Mouse (Mus musculus): ENCODE measurements around the gene Gm20538.

Gene Gm20538

DNA sequence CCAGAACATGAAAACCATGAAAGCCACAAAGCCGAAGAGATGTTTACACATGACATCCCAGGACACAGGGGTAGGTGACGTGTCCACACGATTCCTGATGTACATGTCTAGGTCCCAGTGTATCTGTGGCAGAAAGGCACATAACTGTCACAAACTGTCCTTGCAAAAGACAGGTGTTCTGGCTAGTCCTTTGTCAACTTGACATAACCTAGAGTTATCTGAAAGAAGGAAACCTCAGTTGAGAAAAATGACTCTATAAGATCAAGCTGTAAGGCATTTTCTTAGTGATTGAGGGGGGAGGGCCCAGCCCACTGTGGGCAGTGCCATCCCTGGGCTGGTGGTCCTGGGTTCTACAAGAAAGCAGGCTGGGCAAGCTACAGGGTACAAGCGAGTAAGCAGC lies at the start of gene Gm20538:
Gene Gm20538 (minus strand): TSS at position 101 of the 400 bp plus-strand sequence.
- no peak for DNase-seq

GRCm38 (mm10) chr19:44594180-44594579 lies 41.5 kb upstream of the Gm20538 start:
- no peak for DNase-seq

DNA sequence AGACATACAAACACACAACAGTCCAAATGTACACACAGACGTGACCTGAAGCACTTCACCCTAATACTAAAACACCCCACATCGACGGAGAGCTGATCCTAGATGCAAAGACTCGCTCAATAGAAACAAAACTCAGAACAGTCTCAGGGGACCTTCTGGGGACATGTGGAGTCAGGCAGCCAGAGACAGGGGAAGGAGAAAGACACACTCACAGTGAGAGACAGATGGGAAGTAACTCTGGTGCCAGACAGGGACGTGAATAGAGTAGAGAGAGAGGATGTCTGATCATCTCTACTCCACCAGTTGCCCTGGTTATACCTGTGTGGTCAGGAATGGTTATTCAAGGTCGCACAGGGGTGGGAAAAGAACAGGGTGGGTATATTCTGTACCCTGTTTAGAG lies 39.0 kb upstream of the Gm20538 start:
- no peak for DNase-seq

DNA sequence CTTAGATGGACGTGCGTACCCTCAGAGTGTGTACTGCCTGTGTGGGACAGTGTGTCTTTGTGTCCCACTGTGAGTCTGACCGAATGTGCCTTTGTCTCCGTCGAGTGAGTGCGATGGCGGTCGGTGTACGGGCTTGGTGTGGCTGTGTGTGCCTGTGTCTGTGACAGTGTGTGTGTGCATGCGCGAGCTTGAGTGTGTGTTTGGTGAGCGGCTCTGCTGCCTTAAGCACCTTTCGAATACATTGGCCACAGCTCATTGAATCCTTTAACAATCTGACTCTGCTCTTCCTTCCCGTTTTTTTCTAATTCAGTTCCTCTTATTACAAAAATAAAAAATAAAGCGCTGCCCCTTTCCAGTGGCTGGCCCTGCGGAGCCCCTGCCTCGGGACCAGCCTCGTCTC lies 38.4 kb upstream of the Gm20538 start:
- DNase-seq = no peak

DNA sequence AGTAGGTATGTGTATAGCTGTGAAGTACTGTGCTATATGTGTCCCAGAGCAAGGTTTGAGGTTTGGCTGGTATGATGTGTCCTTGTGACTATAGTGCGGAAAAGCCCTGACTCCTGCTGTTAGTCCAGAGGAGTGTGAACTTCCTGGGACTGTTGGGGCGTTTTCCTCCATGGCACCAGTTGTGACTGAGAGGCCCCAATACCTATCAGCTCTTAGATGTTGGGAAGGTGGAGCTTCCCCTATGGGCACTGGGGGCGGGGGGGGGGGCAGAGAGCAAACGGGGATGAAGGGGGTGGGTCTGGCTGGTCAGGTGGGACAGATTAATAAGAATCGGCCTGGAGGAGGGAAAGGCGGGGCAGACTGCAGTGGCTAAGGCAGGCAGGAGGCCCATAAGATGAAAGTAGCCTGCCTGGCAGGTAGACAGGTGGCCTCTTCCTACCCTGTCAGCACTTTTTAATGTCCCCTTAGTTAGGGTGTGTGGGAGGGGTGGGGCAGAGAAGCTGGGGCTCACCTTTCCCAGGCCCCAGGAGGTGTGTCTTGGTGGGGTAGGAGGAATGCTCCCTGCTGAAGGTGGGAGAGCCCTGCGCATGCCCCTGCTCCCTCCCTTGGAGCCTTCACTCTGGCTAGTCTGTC lies 37.1 kb upstream of the Gm20538 start:
- no peak for DNase-seq

GRCm38 (mm10) chr19:44588036-44588435 lies 35.4 kb upstream of the Gm20538 start:
- no peak for DNase-seq

GRCm38 (mm10) chr19:44582638-44583309 lies 30.1 kb upstream of the Gm20538 start:
- peak; percentile 90 to 97 for DNase-seq

GRCm38 (mm10) chr19:44582103-44582502 lies 29.5 kb upstream of the Gm20538 start:
- no peak for DNase-seq

- no peak for DNase-seq
Observed at GRCm38 (mm10) chr19:44578038-44578437, 25.4 kb upstream of the Gm20538 start.

GRCm38 (mm10) chr19:44576275-44576674 lies 23.6 kb upstream of the Gm20538 start:
- DNase-seq = no peak

DNA sequence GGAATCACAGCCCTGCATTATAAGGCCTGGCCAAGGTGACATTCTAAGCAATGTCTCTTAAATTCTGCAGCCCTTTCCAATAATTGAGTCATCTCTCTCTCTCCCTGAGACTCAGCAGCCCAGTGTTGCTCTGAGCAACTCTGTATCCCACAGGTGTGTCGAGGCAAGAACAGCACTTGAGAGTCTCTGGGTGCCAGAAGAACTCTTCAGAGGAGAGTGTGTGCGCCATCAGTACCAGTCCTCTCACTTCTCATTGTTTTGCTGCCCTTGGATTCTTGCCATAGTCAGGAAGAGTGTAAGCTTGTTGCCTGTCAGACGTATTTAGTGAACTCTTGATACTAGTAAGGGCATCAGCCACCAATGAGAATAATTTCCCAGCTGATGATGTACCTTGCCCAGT lies 15.1 kb upstream of the Gm20538 start:
- no peak for DNase-seq

- no peak for DNase-seq
Observed at GRCm38 (mm10) chr19:44564006-44564405, 11.4 kb upstream of the Gm20538 start.

- DNase-seq = peak; percentile 97
Observed at GRCm38 (mm10) chr19:44562652-44563206, 10.1 kb upstream of the Gm20538 start, which contains the start of gene Hif1an. Gene Hif1an (plus strand): TSS chr19:44562850.

DNA sequence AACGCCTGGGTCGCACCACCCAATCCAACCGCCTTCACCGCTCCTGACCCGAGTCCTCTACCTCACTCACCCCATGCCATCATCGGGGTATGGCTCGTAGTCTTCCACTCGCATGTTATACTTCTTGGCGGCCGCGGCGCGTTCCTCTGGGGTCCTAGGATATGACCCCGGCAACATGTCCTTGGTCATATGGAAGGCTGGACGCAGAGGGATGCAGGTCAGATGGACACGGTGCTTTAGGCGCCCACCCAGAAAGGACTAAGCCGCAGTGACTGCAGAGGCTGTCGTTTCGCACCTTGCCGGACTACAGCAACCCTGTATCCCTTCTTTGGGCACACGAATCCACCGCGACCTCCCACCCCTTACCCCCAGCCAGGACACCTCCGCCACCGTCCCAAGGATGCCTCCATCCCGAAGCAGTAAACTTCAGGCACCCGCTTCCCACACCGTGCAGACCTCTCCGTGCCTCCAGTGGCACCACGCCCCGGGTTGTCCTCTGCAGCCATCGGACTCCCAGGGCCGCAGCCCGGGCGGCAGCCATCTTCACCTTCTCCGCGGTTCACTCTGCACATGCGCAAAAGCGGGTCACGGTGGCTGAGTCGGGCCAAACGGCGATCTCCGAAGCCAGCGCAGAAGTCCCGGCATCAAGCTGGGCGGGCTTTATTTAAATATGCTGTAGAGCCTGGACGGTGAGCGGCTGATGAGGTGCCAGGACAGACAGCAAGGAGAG lies 2.4 kb upstream of the Gm20538 start, which contains the start of gene Ndufb8:
Gene Ndufb8 (minus strand): TSS at position 580 of the 730 bp plus-strand sequence.
- peak; percentile 97 to 98 for DNase-seq

DNA sequence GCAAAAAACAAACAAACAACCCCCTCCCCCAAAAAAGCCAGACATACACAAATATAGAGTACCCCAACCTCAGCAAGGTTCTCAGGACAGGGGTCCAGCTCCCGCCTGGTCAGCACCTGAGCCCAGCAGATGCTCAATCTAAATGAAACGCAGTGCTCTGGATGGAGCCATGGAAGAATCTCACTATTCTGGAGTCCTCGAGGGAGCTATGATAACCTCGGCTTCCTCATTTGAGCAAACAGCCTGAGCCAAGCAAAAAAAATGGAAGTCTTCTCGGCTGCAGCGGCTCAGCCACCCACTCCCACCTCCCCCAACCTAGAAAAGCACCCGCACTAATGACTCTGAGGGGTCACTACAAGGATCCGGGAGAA lies 1.8 kb upstream of the Gm20538 start:
- no peak for DNase-seq

DNA sequence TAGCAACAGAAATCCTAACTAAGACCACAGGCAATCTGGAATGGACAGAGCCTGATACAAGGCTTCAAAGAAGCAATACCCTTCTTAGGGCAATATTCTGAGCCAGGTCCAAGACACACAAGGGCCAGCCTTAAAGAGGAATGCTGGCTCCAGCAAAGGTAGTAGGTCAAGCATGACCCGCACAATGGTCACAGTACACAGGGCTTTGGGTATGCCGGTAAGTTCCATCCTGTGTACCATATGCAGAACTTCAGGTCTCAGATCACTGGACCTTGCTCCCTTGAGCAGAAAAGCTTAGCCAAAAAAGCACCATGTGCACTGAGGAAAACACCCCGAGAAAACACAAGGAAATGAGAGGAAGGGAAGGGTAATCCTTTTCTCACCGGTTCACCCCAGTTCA lies 655 bp upstream of the Gm20538 start:
- DNase-seq = peak; percentile 53 to 71

DNA sequence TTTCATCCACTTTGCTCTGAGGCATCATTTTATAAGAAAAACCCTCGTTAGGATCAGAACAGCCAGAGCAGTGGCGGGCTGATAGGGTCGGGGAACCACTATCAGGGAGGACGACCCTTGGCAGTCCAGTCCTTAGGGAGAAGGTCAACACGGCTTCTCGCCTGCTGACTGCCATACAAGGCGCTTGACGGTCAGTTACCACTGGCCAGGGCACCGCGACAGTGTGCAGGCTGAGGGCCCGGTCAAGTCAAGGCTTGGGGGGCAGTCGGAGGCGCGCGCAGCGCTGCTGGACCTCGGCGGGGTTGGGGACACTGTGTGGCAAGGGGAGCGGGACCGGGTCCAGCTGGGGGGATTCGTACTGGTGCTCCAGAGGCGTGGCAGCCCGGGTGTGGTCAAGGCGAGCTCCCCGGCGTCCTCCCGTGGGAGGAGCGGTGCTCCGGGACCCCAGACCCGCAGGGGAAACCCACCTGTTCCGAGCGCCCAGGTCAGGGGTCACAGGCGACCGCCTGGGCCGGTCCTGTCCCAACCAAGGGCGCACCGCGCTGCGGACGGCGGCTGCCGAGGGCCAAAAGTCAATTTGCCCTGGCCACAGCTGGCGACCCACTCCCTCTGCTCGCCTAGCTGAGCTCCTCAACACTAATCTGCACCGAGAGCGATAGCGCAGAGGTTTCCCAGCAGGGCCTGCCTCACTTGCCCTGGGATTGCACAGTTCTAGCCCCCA lies 7.2 kb downstream of the Gm20538 start, which contains the start of gene Sec31b:
Gene Sec31b (minus strand): TSS at position 544 of the 721 bp plus-strand sequence.
- peak; percentile 65 to 84 for DNase-seq

DNA sequence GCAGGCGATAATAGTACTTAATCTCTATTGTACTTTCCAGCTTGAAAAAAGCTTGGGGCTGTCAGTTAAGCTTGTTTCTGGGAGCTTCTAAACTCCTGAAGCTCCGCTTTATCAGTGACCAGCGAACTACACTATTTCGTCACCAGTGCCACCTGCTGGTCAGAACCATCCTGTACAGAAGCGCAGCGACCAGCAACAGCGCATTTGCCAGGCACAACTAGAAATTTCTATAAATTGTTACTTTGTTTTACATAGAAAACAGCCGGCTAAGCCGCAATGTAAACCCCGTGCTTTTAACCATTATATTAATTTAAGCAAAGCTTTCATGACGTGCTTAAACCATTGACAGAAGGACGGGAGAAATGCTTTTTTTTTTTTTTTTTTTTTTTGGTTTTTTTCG lies 7.9 kb downstream of the Gm20538 start:
- peak; percentile 75 to 91 for DNase-seq

GRCm38 (mm10) chr19:44544372-44544771 lies 8.3 kb downstream of the Gm20538 start:
- no peak for DNase-seq

DNA sequence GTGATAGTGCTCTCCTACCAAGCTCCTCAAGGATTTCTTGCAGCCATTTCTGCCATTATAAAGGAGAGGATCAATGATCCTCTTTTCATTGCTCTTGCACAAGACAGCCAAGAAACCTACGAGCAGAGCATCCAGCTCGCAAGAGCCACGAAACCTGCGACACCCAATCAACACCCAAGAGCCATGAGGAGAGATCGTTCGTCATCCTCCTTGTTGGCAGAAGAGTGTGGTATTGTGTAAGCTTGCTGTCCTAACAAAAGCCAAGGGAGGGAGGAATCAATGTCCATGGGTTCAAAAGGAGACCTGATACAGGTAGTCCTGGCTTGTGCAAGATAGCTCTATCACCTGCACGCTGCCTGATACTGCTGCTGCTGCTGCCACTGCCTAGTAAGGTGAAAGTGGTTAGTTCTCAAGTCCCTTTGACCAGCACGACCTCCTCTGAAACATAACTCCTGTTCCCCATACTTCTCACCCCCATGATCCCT lies 9.9 kb downstream of the Gm20538 start:
- DNase-seq = no peak

DNA sequence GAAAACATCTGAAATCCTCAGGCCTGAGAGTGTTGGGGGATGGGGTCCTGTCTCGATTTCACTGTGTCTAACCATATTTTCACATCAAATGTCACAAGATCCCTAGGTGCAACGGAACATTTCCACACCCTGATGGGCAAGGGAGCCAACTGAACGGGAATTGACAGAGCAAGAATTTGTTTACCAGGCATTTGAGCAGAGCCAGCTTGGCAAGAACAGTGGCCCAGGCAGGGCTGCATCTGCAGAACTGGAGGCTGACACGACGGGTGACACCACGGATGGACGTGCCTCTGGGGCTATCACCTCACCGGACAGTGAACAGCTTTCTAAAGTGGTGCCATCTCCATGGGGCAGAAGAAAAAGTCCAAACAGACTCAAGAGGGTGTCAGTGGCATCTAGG lies 15.2 kb downstream of the Gm20538 start:
- no peak for DNase-seq

DNA sequence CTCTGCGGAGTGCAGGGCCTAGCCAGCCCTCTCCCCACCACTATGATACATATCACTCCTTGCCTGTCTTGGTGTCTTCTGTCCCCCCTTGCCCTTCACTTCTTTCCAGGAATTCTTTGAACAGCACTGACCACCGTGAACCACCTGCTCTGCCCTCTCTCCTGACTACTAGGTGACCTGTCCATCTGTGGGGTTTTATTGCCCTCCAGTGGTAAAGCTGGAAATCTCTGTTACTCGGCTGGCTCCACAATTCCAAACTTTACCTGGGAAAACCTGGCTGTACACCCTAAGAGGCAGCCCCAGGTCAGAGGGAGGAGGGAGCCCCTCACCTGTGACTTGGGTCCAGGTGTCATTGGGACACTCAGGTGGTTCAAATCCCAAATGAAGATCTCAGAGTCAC lies 17.3 kb downstream of the Gm20538 start:
- peak in 1 of 2 experiments; percentile 33 for DNase-seq

GRCm38 (mm10) chr19:44530018-44530417 lies 22.6 kb downstream of the Gm20538 start:
- DNase-seq = no peak
